Mouse (Mus musculus): ENCODE data around the gene A730061H03Rik. TPM values are rescaled to one million over a fixed set of nuclear protein-coding genes. Genes with fewer than 3 reads are reported as not detected.

The A730061H03Rik gene
- total RNA-seq (2023), result 1 to 10 TPM; 1.9 to 3.3 TPM

GRCm38 (mm10) chr14:55560202-55561073 lies at the start of gene A730061H03Rik:
TSS of gene A730061H03Rik (minus strand) at chr14:55560406.

DNA sequence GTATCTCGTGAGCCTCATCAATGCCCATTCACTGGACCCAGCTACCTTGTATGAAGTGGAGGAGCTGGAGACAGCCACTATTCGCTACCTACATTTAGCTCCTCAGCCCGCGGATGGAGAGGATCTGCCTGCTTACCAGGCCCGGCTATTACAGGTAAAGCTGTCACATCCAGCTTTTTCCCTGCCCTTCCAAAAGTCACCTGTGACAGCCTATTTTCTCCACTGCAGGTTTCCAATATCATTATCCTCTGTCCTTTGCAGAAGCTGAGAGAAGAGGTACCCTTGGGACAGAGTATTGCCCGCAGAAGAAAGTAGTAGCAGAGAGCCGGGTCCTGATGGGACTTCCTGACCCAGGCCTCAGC lies 43.0 kb upstream of the A730061H03Rik start, which contains the start of gene Irf9:
Irf9 (plus strand) TSS at position 301 of the 362 bp plus-strand sequence.

DNA sequence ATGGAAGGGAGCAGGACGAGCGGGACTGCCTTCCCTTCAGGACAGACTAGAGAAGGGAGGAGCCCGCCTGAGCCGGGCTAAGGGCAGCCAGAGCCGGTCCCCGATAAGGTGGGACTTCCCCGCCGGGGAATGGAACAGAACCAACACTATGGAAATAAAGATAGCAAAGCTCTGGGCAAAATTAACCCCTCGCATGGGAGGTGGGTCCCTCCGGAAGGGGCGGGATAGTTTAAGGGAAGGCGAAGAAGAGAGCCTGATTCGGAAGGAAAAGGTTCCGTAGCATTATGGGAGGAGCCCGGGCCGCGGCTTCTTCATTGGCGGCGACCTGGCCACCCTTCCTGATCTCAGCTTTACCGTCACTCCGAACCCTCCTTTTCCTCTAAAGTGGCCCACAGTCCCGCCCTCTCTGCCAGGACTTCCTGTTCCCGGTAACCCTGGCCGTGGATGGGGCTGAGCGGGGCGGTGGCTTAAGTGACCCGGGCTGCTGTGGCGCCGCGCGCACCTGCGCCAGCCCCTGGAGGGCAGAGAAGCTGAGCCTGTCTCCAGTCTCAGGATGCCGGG lies 31.2 kb upstream of the A730061H03Rik start, which contains the start of gene Rnf31:
Rnf31 (plus strand) TSS at position 378 of the 561 bp plus-strand sequence.

DNA sequence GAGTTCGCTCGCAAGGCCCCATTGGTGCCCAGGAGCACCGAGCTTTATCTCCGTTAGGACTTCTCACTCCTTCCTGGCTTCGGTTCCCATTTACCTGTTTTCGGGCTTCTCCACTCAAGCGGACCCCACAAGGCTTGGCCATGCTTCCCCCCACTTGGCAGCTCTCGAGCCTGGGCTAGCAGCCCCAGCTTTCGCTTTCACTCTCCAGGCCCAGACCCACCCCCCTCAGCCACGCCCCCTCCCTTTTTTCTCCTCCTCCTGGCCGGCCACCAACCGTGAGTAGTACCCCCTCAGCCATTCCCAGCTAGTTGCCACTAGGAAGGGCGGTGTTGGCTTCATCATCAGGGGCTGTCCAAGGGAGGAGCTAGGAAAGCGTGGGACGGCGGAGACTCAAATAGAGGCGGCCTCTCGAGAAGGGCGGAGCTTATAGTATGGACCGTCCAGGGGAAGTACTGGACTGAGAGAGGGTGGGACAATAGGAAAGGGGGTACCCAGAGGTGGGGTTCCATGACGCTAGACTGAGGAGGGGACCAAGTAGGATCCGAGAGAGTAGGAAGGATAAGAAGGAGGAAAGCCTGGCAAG lies 30.6 kb upstream of the A730061H03Rik start, which contains the start of gene Psme2:
Psme2 (minus strand) TSS at position 366 of the 583 bp plus-strand sequence.

DNA sequence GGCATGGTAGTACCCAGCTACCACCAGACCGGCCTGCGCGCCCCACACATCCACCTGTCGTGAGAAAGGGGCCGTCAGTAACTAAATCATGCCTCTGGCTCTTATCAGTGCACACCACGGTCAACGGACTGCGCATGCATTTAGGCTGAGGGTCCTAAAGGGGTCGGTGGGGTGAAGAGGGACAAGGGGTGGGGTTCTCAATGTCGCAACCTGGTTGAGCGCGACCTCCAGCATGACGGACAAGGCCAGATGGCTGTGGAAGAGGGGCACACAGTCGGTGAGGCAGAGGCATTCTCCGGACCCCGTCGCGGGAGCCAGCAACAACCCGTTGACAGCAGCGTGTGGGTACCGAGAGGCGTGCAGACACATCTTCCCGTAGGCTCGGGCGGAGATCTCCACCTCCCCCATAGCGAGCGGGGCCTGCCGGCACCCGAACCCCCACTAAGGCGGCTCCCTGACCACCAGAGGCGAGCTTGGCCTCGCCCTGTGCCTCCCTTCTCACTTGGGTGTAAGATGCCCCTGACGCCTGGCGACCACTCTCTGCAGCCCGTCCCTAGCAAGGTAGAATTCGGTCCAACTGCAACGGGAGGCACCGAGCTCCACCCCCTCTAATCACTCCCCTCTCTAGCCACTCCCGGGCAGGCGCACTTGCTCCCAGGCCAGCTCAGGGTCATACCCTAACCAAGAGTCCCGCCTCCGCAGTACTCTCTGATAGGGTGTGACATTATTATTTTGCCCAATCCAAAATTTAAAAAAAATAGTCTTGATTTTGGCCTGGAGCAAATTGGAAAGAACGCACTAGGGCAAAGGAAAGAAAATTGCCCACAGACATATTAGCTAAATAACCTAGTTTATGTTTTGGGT lies 24.7 kb upstream of the A730061H03Rik start, which contains the start of gene Emc9:
Emc9 (minus strand) TSS at position 601 of the 864 bp plus-strand sequence.

DNA sequence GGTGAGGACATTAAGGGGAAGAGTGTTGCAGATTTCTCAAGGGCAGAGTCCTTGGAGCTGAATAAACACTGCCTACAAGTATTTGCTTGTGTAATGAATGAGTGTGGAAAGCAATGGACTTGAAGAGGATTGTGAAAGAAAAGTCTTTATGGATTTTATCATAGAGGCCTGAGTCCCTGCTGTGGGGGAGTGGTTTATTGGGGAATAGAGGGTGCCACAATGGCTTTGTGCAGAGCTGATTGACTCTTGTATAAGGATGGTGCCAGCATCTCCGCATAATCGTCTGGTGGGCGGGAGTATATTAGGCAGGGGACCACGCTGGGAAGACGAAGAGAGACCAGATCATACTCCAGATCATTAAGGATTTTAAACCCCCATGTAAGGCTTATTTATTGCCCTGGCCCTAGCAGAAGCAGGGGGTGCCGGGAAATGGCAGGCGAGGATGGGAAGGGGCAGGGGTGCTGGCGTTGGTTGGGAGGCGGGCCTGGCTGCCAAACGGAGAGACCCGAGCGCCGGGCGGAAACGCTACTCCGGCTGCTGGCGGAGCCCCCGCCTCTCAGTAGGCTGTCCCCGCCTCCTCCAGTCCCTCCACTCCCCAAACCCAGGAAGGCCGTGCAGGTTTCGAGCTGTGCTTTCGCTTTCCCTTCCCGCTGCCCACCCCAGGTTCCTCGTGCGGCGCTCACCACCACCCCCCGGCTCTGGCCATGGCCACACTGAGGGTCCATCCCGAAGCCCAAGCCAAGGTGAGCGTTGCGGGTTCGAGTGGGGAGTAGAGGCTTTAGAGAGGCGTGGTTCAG lies 17.9 kb upstream of the A730061H03Rik start, which contains the start of gene Psme1:
Psme1 (plus strand) TSS at position 253 of the 797 bp plus-strand sequence.

GRCm38 (mm10) chr14:55575302-55575701 lies 15.1 kb upstream of the A730061H03Rik start, which contains the start of gene Fitm1:
TSS of gene Fitm1 (plus strand) at chr14:55575617.

DNA sequence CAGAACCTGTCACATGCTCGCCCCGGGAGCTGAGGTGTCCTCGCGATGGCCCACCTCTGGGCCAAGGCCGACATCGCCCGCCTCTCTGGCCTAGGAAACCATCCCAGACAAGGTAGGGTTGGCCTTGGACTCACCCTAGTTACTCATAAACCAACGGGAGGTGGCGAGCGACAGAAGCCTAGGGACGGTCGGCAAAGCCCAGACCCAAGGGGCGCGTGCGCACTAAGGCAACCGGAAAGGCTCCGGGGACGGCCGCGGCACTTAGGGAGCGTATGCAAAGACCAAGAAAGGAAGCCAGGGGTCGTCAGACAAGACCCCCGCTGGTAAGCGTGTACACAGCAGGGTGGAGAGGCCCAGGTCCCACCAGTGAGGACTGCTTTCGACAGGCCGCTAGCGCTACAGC lies 406 bp downstream of the A730061H03Rik start, which contains the start of gene Dcaf11:
Dcaf11 (plus strand) TSS at position 208 of the 403 bp plus-strand sequence.

DNA sequence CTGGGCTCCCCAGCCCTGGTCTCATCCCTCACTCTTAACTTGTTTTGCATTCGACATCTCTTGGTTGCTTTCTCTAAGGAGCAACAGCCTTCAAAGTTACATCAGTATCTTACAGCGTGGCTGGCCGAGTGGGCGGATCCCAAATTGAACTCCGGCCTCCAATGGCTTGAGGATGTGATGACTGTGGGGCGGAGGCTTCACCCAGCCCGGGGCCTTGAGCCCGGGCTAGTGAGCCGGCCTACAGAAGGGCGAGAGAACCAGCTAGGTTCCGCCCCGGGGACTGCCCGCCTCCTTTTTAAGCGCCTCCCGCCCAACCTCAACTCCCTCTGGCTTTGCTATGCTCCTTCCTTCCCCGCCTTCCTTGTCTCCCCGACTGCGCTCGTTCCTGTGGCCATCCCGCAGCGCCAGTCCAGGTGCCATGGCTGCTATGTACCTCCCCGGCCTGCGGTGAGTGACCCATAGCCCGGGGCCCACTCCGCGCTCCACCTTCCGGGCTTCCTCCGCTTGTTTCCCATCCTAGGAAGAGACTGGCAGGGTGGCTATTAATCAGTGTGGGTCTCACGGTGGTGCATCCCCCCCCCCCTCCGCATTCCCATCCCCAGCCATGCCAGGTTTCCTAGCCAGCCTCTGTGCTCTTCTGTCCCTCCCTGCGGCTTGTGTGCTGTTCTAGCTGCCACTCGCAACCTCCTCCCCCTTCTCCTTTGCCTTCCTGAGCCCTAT lies 20.0 kb downstream of the A730061H03Rik start, which contains the start of gene Pck2:
Pck2 (plus strand) TSS at position 200 of the 720 bp plus-strand sequence.

GRCm38 (mm10) chr14:55524785-55525184 lies 35.4 kb downstream of the A730061H03Rik start, which contains the start of gene Nrl:
TSS of gene Nrl (minus strand) at chr14:55524981.

DNA sequence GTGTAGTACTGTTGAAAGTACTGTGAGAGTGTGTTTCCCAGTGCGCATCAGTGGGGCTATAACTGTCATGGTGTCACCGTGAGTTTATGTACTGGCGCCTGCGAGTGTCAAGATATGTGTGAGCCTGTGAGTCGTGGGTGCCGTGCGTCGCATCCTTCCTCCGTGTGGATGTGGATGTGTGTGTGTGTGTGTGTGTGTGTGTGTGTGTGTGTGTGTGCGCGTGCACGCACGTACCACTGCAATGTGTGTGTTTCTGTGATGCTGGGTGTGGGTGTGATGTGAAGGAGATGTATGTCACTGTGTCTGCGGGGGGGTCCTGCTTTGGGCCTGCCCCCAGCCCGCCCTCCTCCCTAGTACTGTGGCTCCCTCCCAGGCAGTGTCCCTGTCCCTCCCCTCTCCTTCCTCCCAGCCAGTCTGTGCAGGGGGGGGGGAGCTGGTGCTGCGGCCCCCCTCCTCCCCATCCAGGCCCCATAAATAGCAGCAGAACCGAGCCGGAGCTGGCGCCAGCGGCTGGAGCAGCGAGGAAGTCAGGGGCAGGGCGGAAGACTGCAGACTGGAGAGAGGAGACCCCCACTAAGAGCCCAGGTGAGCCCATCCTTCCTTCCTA lies 50.0 kb downstream of the A730061H03Rik start, which contains the start of gene Cpne6:
Cpne6 (plus strand) TSS at position 321 of the 607 bp plus-strand sequence.

Other genes starting within 250 kb of the A730061H03Rik start
- 10 to 100 TPM; 16.0 to 20.8 TPM for gene Dhrs4, start 81.6 kb downstream of the A730061H03Rik start, total RNA-seq (2023)
- gene Carmil3, start 69.8 kb downstream of the A730061H03Rik start, total RNA-seq (2023), result under 1 TPM; 0.22 to 0.42 TPM
- gene Cpne6, start 50.0 kb downstream of the A730061H03Rik start, total RNA-seq (2023), result not detected
- not detected for gene Nrl, start 35.4 kb downstream of the A730061H03Rik start, total RNA-seq (2023)
- gene Pck2, start 20.1 kb downstream of the A730061H03Rik start, total RNA-seq (2023), result 10 to 100 TPM; 25.2 to 30.4 TPM
- 10 to 100 TPM; 51.8 to 54.8 TPM for gene Dcaf11, start 400 bp downstream of the A730061H03Rik start, total RNA-seq (2023)
- gene Fitm1, start 15.2 kb upstream of the A730061H03Rik start, total RNA-seq (2023), result not detected
- 100 to 1,000 TPM; 138 to 143 TPM for gene Psme1, start 17.7 kb upstream of the A730061H03Rik start, total RNA-seq (2023)
- 1 to 10 TPM; 4.4 to 5.9 TPM for gene Emc9, start 24.9 kb upstream of the A730061H03Rik start, total RNA-seq (2023)
- 100 to 1,000 TPM; 180 to 210 TPM for gene Psme2, start 30.7 kb upstream of the A730061H03Rik start, total RNA-seq (2023)
- gene Rnf31, start 31.3 kb upstream of the A730061H03Rik start, total RNA-seq (2023), result 10 to 100 TPM; 57.6 to 74.7 TPM
- gene Irf9, start 43.2 kb upstream of the A730061H03Rik start, total RNA-seq (2023), result 10 to 100 TPM; 42.3 to 50.1 TPM
- 1 to 10 TPM in 1 of 2 experiments, not detected in 1; 1.3 TPM for gene Rec8, start 57.6 kb upstream of the A730061H03Rik start, total RNA-seq (2023)
- gene Ipo4, start 75.6 kb upstream of the A730061H03Rik start, total RNA-seq (2023), result 10 to 100 TPM; 10.7 to 12.2 TPM
- gene Gm49378, start 77.5 kb upstream of the A730061H03Rik start, total RNA-seq (2023), result 1 to 10 TPM in 1 of 2 experiments, under 1 TPM in 1; 0.79 to 2.4 TPM
- gene Tm9sf1, start 83.4 kb upstream of the A730061H03Rik start, total RNA-seq (2023), result 10 to 100 TPM; 34.3 to 37.8 TPM
- 1 to 10 TPM; 1.6 to 2.0 TPM for gene Tssk4, start 89.8 kb upstream of the A730061H03Rik start, total RNA-seq (2023)
- 10 to 100 TPM; 13.2 to 13.9 TPM for gene Mdp1, start 100.1 kb upstream of the A730061H03Rik start, total RNA-seq (2023)
- gene Gmpr2, start 111.5 kb upstream of the A730061H03Rik start, total RNA-seq (2023), result 10 to 100 TPM; 15.8 to 16.6 TPM
- gene Nedd8, start 111.7 kb upstream of the A730061H03Rik start, total RNA-seq (2023), result 100 to 1,000 TPM; 154 to 173 TPM
- gene Tinf2, start 121.4 kb upstream of the A730061H03Rik start, total RNA-seq (2023), result 10 to 100 TPM; 53.2 to 64.0 TPM
- gene Tgm1, start 153.5 kb upstream of the A730061H03Rik start, total RNA-seq (2023), result 1 to 10 TPM in 1 of 2 experiments, under 1 TPM in 1; 0.71 to 1.4 TPM
- gene Rabggta, start 161.9 kb upstream of the A730061H03Rik start, total RNA-seq (2023), result 10 to 100 TPM; 23.8 to 27.4 TPM
- 10 to 100 TPM; 53.1 to 63.6 TPM for gene Dhrs1, start 185.3 kb upstream of the A730061H03Rik start, total RNA-seq (2023)
- gene Nop9, start 185.3 kb upstream of the A730061H03Rik start, total RNA-seq (2023), result 10 to 100 TPM; 19.3 to 28.9 TPM
- under 1 TPM in 1 of 2 experiments, not detected in 1; 0.53 TPM for gene Cideb, start 198.1 kb upstream of the A730061H03Rik start, total RNA-seq (2023)
- gene Ltb4r2, start 201.0 kb upstream of the A730061H03Rik start, total RNA-seq (2023), result under 1 TPM; 0.79 to 0.84 TPM
- 100 to 1,000 TPM; 203 to 224 TPM for gene Ltb4r1, start 205.6 kb upstream of the A730061H03Rik start, total RNA-seq (2023)
- under 1 TPM; 0.36 to 0.51 TPM for gene Adcy4, start 223.7 kb upstream of the A730061H03Rik start, total RNA-seq (2023)
- gene Ripk3, start 228.5 kb upstream of the A730061H03Rik start, total RNA-seq (2023), result 10 to 100 TPM; 29.1 to 40.3 TPM

All from neutrophil, adult 59 days (primary cell).